Mouse (Mus musculus) hindbrain, embryonic 11.5 days (tissue): ENCODE measurements around the gene Ddc. TPM values are rescaled to one million over a fixed set of nuclear protein-coding genes. Genes with fewer than 3 reads are reported as not detected.

Experiments used
- ATAC-seq: fragments of 200-750 bp; cut with Nextera tagmentation; 2 replicates; pipeline ENCODE4 v1.8.0; 2017; ENCODE audit warnings: mild to moderate bottlenecking, moderate TSS enrichment, moderate library complexity; ENCODE audit not compliant: low FRiP score
- DNase-seq: peaks from one replicate; pipeline ENCODE4 v3.0.0-alpha.2; 2015; ENCODE audit warnings: low spot score
- H3K27ac ChIP-seq: fragments of 300-500 bp; sonication (generic); 2 replicates; pipeline ENCODE4 v1.5.1; 2014; ENCODE audit warnings: mild to moderate bottlenecking, low read depth, low read length
- H3K27me3 ChIP-seq: fragments of 300-500 bp; sonication (generic); 2 replicates; pipeline ENCODE4 v1.6.1; 2014; ENCODE audit warnings: mild to moderate bottlenecking, low read length, moderate library complexity, mixed read lengths; ENCODE audit not compliant: control insufficient read depth, insufficient read depth
- H3K36me3 ChIP-seq: fragments of 300-500 bp; sonication (generic); 2 replicates; pipeline ENCODE4 v1.6.1; 2014; ENCODE audit warnings: mild to moderate bottlenecking, low read length, moderate library complexity, mixed read lengths; ENCODE audit not compliant: control insufficient read depth, insufficient read depth
- H3K4me1 ChIP-seq: fragments of 300-500 bp; sonication (generic); replicated peaks from 2 replicates; pipeline ENCODE4 v1.6.1; 2014; ENCODE audit warnings: low read length, mixed read lengths; ENCODE audit not compliant: control insufficient read depth, insufficient read depth
- H3K4me2 ChIP-seq: fragments of 300-500 bp; sonication (generic); replicated peaks from 2 replicates; pipeline ENCODE4 v1.6.1; 2014; ENCODE audit warnings: mild to moderate bottlenecking, low read depth, low read length
- H3K4me3 ChIP-seq: fragments of 300-500 bp; sonication (generic); 2 replicates; pipeline ENCODE4 v1.5.1; 2014; ENCODE audit warnings: low read depth, low read length
- H3K9ac ChIP-seq: fragments of 300-500 bp; sonication (generic); 2 replicates; pipeline ENCODE4 v1.6.1; 2014; ENCODE audit warnings: low read depth, low read length
- H3K9me3 ChIP-seq: fragments of 300-500 bp; sonication (generic); 2 replicates; pipeline ENCODE4 v1.6.1; 2016; ENCODE audit warnings: low read length; ENCODE audit not compliant: control insufficient read depth
- WGBS: fragments of 180-500 bp; shearing (Covaris S2); extraction: QIAGEN DNeasy Blood & Tissue Kit; methylation state at CpG from one replicate; pipeline ENCODE4 v1.1.7; 2014; 5-methylcytosine and 5-hydroxymethylcytosine counted together
- polyA plus RNA-seq: library from polyadenylated mRNA; unstranded; fragments of >200 nt; fragmentation: Nextera tagmentation; extraction: Ambion mirVana; gene quantifications from 2 replicates; pipeline ENCODE4 v1.2.1, GENCODE M21; 2014

The Ddc gene
- polyA plus RNA-seq, 1 experiment from 2014 or later, result 14.3 TPM

GRCm38 (mm10) chr11:11794626-11795025, 103.3 kb downstream of the Ddc start:
- Histone ChIP-seq H3K4me2 (no peak overlapping the region), H3K4me1 (no peaks in the 10 kb centered on the region), H3K27ac (no peak overlapping the region), H3K9me3 (no peaks in the 10 kb centered on the region), H3K9ac (no peak overlapping the region), H3K36me3 (no peaks in the 10 kb centered on the region), H3K27me3 (no peaks in the 10 kb centered on the region), H3K4me3 (no peak overlapping the region)
- WGBS, result 96% methylated on average over 1 of the region's 1 CpGs
- no peak for DNase-seq
- ATAC-seq, result no peak

GRCm38 (mm10) chr11:11788521-11788974, 109.4 kb downstream of the Ddc start:
- Histone ChIP-seq H3K9me3 (no peaks in the 10 kb centered on the region), H3K4me2 (no peak overlapping the region), H3K4me3 (no peak overlapping the region), H3K9ac (no peak overlapping the region), H3K27me3 (no peaks in the 10 kb centered on the region), H3K27ac (no peak overlapping the region), H3K36me3 (no peaks in the 10 kb centered on the region), H3K4me1 (no peaks in the 10 kb centered on the region)
- ATAC-seq (peak; percentile 96), DNase-seq (peak; percentile 92)
- under 1% methylated on average over 8 of the region's 8 CpGs for WGBS

- no peaks in the 10 kb centered on the region for H3K36me3 ChIP-seq
- H3K4me3 ChIP-seq, result no peak overlapping the region
- no peak overlapping the region for H3K4me2 ChIP-seq
- ATAC-seq, result no peak
- no peaks in the 10 kb centered on the region for H3K4me1 ChIP-seq
- no peaks in the 10 kb centered on the region for H3K9me3 ChIP-seq
- WGBS, result 74% methylated on average over 6 of the region's 6 CpGs
- H3K27ac ChIP-seq, result no peak overlapping the region
- no peak for DNase-seq
- H3K27me3 ChIP-seq, result no peaks in the 10 kb centered on the region
- H3K9ac ChIP-seq, result no peak overlapping the region
These were observed 112.5 kb downstream of the Ddc start for GRCm38 (mm10) chr11:11785457-11785856.

GRCm38 (mm10) chr11:11781728-11782127, 116.2 kb downstream of the Ddc start:
- Histone ChIP-seq H3K9me3 (no peaks in the 10 kb centered on the region), H3K9ac (no peak overlapping the region), H3K4me3 (no peak overlapping the region), H3K36me3 (no peaks in the 10 kb centered on the region), H3K27ac (no peak overlapping the region), H3K4me1 (no peaks in the 10 kb centered on the region), H3K27me3 (no peaks in the 10 kb centered on the region), H3K4me2 (no peak overlapping the region)
- ATAC-seq (no peak), DNase-seq (no peak)
- WGBS, result 80% methylated on average over 8 of the region's 8 CpGs

GRCm38 (mm10) chr11:11778345-11778744, 119.6 kb downstream of the Ddc start:
- H3K27ac ChIP-seq, result no peak overlapping the region
- H3K4me1 ChIP-seq, result no peaks in the 10 kb centered on the region
- no peak overlapping the region for H3K4me3 ChIP-seq
- DNase-seq (no peak), ATAC-seq (no peak)
- H3K9ac ChIP-seq, result no peak overlapping the region
- H3K9me3 ChIP-seq, result no peaks in the 10 kb centered on the region
- no peaks in the 10 kb centered on the region for H3K36me3 ChIP-seq
- H3K27me3 ChIP-seq, result no peaks in the 10 kb centered on the region
- WGBS, result 95% methylated on average over 6 of the region's 6 CpGs
- H3K4me2 ChIP-seq, result no peak overlapping the region

- no peaks in the 10 kb centered on the region for H3K27me3 ChIP-seq
- ATAC-seq (no peak), DNase-seq (no peak)
- no peaks in the 10 kb centered on the region for H3K36me3 ChIP-seq
- no peak overlapping the region for H3K4me3 ChIP-seq
- no peak overlapping the region for H3K27ac ChIP-seq
- H3K4me2 ChIP-seq, result no peak overlapping the region
- no peaks in the 10 kb centered on the region for H3K4me1 ChIP-seq
- H3K9me3 ChIP-seq, result no peaks in the 10 kb centered on the region
- H3K9ac ChIP-seq, result no peak overlapping the region
- WGBS, result 88% methylated on average over 2 of the region's 2 CpGs
These were observed 120.1 kb downstream of the Ddc start for GRCm38 (mm10) chr11:11777796-11778195.

GRCm38 (mm10) chr11:11777246-11777645, 120.7 kb downstream of the Ddc start:
- Histone ChIP-seq H3K9ac (no peak overlapping the region), H3K27me3 (no peaks in the 10 kb centered on the region), H3K4me3 (no peak overlapping the region), H3K4me2 (no peak overlapping the region), H3K9me3 (no peaks in the 10 kb centered on the region), H3K4me1 (no peaks in the 10 kb centered on the region), H3K36me3 (no peaks in the 10 kb centered on the region), H3K27ac (no peak overlapping the region)
- ATAC-seq (no peak), DNase-seq (no peak)
- 79% methylated on average over 3 of the region's 3 CpGs for WGBS

GRCm38 (mm10) chr11:11776822-11777174, 121.1 kb downstream of the Ddc start:
- no peak for DNase-seq
- H3K4me3 ChIP-seq, result no peak overlapping the region
- no peaks in the 10 kb centered on the region for H3K4me1 ChIP-seq
- H3K27me3 ChIP-seq, result no peaks in the 10 kb centered on the region
- H3K4me2 ChIP-seq, result no peak overlapping the region
- ATAC-seq, result no peak
- WGBS, result 88% methylated on average over 7 of the region's 7 CpGs
- no peaks in the 10 kb centered on the region for H3K9me3 ChIP-seq
- no peak overlapping the region for H3K27ac ChIP-seq
- H3K36me3 ChIP-seq, result no peaks in the 10 kb centered on the region
- H3K9ac ChIP-seq, result no peak overlapping the region

- Histone ChIP-seq H3K27ac (no peak overlapping the region), H3K27me3 (no peaks in the 10 kb centered on the region), H3K4me3 (no peak overlapping the region), H3K4me2 (no peak overlapping the region), H3K4me1 (no peaks in the 10 kb centered on the region), H3K36me3 (no peaks in the 10 kb centered on the region), H3K9me3 (no peaks in the 10 kb centered on the region), H3K9ac (no peak overlapping the region)
- ATAC-seq, result no peak
- 70% methylated on average over 4 of the region's 4 CpGs for WGBS
- no peak for DNase-seq
These were observed 121.7 kb downstream of the Ddc start for GRCm38 (mm10) chr11:11776071-11776821.
